Mouse (Mus musculus): ENCODE data around the gene Kirrel3.

- TF ChIP-seq GATA1 (IDR thresholded peaks at IDR 0.05; ENCODE audit: low read length) (no peak), TAL1 (IDR thresholded peaks at IDR 0.05; ENCODE audit: low read length) (no peak)
Measured at GRCm38 (mm10) chr9:34555699-34556098, 70.0 kb downstream of the Kirrel3 start.
